Mouse (Mus musculus) frontal cortex, adult (tissue): ENCODE data around the gene Mef2c.

Experiments used
- ATAC-seq: cut with Nextera tagmentation; 2 replicates; pipeline ENCODE4 v1.9.2; 2017; ENCODE audit warnings: mild to moderate bottlenecking, moderate library complexity, mixed read lengths; ENCODE audit not compliant: low TSS enrichment

Gene Mef2c

DNA sequence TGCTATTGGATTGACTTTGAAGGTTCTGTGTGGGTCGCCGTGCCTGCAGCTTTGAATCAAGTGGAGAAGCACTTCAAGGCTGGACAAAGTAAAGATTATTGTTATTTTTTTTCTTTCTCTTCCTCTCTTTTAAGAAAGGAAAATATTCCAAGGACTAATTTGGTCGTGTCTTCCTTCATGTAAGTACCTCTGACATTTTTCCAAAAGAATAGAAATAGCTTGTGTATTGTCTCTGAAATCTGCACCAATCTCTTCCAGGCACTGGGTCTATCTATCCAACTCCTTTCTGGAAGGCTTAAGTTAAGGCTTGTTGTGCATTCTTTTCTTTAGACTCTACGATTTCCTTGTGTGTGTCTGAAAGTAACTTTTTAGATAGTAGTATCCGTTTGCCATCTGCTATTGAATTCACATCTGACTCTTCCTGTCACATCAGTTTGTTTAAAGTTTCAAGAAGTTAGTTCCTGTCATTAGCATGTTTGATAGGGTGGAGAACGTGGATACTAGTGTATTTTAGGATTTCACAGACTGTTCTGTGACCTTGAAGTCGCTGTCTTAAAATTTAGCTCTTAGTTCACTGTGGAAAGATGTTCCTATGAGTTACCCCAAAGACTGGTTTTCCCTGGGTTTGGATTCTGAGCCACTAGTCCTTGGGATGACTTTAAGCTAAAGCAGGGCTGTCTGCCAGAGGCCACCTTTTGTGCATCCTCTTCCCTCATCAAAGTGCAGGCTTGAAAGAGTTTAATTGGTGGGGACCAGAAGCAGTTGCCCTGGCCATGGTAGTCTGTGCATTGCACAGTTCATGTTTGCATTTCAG, 21.3 kb downstream of the Mef2c start:
- ATAC-seq, result no peak

DNA sequence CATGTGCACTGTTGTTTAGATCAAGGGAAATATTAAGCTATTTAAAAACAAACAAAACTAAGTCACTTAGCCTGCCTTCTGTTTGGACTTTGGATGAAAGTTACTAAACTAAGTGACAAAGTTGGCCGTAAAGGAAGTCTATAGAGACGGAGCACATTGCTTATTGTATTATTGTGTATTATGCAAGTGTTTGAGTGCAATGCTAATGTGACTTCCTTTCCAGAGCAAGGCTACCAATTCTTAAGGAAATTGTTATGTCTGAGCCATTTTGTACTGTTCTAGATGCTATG, 21.8 kb downstream of the Mef2c start:
- no peak for ATAC-seq

DNA sequence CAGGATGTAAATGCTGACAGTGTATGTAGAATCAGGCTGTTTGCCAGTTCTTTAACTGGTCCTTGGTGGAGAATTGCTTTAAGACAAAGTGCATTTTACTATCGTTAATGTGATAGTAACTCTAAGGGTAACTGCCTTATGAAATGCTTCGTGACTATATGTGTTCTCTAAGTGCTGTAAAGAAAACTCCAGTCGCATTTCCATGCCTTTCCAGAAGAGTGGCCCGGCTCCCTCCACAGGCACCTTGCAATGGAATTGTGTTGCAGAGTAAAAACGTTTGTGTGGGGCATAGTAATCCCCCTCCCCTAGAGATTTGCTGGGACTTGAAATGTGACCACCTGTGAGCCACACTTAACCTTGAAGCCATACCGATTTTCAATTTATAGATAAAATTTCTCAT, 22.2 kb downstream of the Mef2c start:
- ATAC-seq, result 0 out of 2 replicates have a peak, but pooled peaks have one; percentile 14

DNA sequence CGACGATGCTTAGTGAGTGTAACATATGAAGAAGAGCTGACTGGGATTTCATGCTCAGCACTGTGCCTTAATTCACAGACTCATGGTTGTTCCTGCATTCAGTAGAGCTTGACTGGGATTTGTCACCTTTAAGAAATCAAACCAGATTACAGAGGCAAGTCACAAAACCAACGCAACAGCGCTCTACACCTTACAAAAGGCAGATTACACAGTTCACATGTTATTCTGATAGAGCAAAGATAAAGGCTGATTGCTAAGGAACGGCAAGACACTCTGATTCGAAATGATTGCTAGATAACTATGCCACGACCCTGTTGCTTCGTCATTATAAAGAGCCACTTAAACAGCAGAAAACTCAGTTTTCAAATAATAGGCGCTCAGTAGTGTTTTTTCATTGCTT, 24.1 kb downstream of the Mef2c start:
- ATAC-seq, result no peak

DNA sequence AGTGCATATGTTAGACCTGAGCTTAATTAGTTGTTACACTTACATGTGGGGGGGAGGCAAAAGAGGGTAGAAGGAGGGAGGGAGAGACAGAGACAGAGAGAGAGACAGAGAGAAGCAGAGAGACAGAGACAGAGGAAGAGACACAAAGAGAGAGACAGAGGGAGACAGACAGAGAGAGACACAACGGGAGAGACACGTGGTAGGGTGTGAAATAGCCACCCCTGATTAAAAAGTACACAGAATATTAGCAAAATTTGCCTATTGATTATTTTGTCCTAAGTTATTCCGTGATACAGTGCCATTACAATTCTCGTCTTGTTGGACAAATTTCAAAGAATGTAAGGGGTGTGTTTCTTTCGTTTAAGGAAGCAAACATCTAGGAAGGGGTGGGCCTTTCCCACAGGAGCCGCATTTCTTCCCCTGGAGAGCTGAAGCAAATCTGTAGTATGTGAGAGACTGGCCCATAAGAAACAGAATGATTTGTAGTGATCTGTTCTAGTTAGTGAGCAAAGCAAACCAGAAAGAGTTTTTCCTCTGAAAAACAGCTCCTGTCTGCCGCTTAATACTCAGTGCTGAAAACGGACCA, 26.0 kb downstream of the Mef2c start:
- no peak for ATAC-seq

DNA sequence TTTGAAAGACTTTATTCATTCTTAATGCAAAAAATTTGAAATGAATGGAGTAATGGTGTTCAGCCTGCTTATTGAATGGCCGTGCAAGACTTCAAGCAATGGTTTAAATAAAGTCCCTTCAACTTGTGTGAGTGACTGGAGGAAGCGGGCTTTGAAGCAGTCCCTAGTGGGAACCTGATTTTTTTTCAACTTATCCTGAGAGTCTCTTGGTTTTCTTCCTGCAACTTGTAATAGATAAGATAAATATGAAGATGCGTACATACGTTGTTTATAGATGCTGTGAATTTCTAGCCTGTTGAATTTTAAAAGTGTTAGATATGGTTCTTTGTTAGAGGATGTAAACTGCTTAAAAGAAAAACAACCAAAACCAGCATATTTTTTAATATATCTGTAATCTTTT, 27.1 kb downstream of the Mef2c start:
- ATAC-seq, result no peak

DNA sequence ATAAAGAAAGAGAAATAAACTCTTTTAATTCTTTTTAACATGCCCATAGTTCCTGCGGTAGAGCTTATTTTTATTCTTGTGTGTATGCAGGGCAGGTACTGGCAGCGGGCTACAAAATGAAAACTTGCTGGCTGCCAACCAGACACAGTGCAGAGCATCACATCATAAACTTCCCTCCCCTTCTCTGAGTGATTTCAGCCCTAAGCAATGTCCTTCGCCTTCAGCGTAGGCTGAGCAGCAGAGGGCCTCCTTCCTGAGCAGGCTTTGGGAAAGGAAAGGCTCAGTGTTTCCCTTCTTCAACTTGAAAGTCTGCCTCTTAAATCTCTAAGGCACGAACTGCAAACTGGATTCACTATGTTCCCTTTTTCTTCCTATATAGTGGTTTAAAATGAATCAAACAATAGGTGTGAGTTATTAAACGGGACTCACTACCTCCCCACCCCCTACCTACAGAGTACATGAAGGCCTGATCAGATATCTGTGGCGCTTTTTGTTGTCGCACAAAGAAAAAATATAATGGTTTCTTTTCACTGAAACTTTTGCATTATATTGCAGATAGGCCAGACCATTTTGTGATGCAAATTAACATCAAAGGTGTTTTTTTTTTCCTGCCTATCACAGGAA, 28.2 kb downstream of the Mef2c start:
- ATAC-seq, result peak; percentile 84

DNA sequence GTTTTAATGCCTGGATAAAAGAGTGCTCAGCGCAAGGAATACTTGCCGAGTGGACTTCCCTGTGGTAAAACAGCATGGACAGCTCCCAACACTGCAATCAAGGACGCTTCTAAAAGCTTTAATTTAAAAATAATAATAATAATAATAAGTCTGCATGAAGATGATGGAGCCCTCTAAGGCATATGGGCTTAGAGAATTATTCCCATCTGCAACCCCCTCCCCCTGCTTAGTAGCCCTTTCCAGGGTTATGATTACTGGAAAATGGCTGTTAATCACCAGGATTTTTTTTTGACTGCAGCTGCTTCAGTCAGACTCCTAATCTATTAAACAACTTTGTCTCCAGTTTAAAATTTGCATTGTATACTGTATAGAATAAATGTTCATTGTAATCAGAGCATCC, 32.5 kb downstream of the Mef2c start:
- ATAC-seq, result no peak

DNA sequence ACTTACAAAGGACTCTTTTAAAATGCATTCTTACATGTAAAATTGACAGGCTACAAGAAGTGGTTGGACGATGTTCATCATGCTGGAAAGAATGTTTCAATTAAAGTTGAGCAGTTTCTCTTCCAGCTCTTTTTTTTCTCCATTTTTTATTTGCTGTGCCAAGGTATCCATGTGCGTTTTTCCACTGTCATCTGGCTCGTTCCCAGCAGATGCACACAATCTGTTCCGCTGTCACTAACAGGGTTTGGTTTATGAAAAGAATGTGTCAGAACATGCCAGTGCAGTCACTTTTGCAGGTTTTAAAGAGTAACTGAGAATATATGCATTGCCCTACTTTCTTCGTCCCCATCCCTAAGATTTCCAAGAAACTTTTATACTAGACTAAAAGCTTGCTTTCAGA, 33.3 kb downstream of the Mef2c start:
- ATAC-seq, result peak; percentile 60

DNA sequence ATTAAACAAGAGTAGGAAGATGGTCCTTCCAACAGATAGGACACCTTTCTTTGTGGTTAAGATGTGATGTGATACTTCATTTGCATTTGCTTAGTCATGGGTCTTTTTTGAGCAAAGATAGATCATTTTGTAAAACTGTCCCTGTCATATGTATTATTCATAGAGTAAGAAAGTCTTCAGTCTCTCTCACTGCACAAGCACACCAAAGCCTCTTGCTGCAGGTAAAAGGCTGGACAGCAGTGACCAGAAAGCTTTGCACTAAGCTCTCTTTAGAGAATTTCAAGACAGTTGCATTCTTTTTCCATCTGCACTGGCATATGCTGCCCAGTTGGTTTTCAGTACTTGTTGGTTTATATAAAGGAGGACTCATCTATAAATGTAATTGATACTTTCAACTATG, 36.1 kb downstream of the Mef2c start:
- peak; percentile 48 for ATAC-seq

DNA sequence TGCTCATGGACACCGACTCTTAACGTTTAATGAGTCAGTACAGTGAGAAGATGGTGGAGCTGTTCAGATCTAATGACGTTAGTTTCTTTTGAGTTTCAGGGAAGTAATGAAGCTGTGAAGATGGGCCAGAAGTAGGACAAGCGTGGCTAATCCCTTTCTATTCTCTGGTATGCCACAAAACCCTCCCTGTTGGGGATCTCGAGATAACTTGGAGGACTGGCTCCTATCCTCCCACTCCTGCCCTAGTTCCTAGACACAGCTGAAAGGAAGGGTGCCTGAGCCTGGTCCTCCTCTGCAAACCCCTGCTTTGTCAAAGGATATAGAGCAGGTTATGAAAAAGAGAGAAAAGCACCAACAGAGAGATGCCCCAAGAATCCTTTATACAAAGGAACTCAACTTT, 38.8 kb downstream of the Mef2c start:
- ATAC-seq, result peak; percentile 85

DNA sequence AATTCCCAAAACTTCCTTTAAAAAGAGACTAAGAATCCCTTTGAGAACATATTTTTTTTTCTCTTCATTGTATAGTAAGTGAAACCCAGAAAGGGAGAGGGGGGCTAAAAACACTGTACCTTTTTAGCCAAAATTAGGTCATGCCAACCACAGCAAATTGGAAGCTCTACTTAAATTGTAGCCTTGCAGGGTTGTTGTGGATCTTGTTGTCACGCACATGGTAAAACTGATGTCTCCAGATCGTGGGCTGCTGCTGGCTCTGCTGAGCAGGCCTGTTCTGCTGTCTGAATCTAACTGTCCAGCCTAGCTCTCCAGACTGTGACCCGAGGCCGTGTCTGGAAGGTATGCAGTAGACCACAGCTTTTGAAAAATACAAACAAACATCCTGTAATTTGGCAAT, 40.9 kb downstream of the Mef2c start:
- no peak for ATAC-seq

DNA sequence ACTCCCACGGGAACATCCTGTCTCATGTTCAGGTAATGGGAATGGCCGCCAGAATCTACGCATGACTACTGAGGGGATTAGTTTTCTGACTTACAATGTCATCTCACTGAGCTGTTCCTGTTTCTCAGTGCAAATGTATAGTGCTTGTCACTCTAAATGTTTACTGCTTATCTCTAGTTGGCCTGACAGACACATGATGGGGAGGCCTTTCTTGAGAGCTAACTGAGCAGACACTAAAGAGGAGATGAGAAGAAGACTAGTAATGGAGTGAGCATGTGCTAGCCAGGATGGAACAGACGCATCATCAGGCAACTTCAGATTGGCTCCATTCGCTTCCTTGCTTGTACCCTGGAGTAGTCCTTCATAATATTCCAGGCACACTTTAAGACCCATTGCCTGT, 43.0 kb downstream of the Mef2c start:
- ATAC-seq, result peak; percentile 18; the same call in 1 of the 2 replicates

DNA sequence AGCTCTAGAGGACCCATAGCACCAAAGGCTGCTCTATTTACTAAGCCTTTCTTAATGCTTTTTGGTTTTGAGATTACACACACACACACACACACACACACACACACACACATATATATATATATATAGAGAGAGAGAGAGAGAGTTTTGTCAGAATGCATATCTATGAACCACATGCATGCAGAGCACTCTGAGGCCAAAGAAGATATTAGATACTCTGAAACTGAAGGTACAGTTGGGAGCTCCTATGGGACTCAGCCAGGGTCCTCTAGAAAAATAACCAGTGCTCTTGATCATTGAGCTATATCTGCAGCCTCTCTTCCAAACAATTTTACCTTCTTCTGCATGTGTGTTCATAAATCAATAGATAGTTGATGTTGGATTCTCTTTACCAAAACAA, 47.4 kb downstream of the Mef2c start:
- no peak for ATAC-seq

DNA sequence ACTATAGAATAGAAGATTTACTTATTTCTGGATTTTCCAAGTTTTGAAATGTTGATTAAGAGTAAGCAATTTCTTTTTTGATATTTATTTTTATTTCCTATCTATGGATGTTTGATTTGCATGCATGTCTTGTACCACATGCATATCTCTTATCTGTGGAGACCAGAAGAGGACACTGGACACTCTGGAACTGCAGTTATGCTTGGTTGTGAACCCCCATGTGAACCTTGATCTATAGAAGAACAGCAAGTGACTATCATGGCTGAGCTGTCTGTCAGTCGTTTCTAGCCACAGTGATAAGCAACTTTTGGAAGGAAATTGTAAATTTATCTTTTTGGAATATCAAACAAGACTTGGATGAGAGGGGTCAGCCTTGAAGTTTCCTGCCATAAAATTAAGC, 48.2 kb downstream of the Mef2c start:
- ATAC-seq, result no peak

DNA sequence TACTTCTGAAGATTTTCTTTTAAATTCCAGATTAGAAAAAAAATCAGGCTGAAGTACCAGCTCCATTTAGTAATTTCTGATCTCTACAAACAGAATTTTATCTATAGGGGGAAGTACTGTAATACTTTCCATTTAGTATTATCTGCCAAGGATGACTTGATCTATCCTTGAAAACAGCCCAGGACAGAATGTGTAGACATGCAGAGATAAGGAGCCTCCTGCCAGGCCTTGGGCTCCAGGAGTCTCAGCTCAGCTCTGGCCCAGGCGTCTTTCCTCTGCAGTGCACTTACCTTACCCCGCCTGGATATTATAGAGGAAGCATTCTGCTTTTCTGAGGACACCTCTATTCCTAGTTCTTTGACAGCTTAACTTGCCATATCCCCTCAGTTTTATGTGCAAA, 59.4 kb downstream of the Mef2c start:
- no peak; the same call in 1 of the 2 replicates for ATAC-seq

DNA sequence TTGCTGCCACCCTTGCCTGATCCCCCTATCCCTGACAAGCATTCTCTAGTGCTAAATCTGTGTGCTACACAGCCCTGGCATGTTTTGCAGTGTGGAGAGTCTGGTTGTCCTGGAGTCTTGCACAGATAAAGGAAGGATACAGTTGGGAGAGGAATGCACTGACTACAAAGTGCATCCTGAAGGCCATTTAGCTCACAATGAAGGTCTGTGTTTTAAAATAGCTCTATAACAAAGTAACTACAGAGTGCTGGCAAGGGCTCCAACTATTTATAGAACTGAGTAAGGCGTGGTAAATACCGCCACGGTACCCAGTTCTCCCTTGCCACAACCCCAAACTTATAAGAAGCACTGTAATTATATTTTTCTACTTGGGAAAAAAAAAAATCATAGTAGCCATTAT, 61.9 kb downstream of the Mef2c start:
- ATAC-seq, result no peak; the same call in 1 of the 2 replicates

DNA sequence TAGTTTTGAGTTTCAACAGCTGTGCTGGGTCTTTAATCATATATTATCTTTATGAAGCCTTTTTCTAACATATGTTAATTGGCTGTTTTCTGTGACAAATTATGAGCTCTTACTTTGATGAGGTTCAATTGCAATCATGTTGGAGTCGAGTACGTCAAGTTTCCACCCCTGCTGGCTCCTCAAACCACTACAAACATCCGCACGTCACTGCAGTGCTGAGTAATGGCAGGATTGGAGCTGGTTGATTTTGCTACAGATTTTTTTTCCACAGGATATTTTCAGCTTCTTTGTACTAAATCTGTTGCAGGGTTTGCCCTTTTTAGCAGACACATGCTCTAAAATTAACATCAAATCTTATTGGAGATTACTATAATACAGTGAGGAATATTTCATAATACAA, 62.3 kb downstream of the Mef2c start:
- peak; percentile 35 for ATAC-seq

DNA sequence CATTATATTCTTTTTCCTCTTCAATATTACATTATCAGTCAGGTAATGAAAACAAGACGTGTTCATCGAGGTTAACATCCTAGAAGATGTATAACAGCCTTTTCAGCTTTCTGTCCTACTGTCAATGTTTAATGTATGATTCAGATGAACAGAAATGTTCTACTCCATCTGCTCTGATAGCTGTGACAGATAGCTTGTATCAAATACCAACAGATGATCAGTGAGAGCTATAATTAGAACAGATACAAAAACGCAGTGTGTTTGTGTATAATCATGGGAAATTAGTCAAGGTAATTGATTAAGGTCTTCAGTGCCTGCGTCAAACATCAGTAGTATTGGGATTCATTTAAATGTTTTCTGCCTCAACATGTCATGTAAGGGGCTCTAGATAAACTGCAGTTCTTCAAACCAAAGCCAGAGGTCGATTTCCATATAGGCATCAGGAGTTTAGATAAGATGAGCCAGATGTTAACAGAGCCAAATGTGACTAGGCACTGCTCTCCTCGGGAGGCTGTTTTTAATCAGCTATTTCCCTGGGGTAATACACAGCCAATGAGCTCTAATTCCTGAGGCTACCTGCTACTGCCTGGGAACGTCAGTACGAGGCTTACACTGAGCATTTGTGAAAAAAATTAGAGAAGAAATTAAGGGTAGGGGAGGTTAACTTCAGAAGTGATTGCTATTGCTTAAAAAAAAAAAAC, 63.1 kb downstream of the Mef2c start:
- no peak for ATAC-seq

DNA sequence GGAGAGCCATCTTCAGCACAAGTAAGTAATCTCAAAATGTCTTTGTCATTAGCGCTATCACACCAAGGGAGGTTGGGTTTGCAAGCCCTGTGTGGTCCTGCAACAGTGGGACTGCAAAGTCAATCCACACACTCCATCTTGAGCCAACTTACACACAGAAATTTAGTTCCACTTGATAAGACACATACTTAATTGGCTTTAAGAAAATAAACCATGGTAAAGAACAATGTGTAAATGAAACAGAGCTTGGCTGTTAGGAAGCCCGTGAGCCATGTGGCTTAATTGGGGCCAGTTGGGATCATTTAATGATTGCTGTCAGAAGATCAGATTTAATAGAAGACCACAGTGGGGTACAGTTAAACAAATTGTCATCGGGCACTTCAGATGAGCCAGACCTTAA, 63.8 kb downstream of the Mef2c start:
- ATAC-seq, result no peak

DNA sequence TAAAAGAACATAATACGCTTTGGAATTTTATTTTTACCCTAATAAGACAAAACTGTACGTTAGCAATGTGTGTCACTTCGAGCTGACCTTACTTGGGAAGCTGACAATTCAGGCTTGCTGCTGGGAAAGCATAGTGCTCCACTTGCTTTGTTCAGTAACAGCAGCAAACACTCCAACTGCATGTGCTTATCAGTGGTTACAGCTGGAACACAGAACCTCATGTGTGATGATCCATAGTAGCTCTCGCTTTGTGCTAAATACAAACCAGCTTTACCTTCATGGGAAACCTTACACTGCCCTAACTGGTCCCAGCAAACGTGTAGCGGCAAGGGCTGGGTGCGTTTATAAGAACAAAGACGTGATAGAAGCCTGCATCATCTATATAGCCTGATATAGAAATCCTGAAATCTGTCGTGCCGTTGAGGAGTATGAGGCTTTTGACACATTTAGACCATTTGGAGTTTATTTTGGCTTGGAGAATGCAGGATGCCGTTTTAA, 65.0 kb downstream of the Mef2c start:
- no peak for ATAC-seq

DNA sequence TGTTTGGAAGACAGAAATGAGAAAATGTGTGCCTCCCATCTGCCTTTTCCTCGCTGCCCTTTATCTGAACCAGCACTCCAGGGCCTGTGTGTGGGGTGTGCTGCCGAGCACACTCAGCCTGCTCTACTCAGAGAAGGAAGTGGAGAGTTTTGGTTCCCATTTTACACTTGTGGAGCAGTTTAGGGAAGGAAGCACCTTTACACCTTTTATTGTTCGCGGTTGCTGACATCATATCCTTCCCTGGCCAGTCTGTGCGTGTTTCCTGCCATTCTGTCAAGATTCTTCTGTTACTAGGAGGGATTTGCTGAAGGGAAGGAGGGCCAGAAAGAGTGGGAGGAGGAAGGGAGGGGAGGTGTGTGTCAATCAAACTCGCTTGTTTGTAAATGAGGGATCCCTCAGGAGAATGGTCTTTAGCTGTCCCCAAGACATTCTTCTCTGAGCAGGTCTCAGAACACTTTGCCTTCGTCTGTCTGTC, 68.2 kb downstream of the Mef2c start:
- peak; percentile 42 for ATAC-seq
